Mouse (Mus musculus) G1E (cell line): ENCODE data around the gene 5730522E02Rik.

Experiments used
- CTCF ChIP-seq: IDR thresholded peaks from 2 replicates; pipeline ENCODE4 v1.5.1; 2012; ENCODE audit warnings: low read depth, low read length, inconsistent platforms, mixed read lengths
- TAL1 ChIP-seq: conservative IDR thresholded peaks from 2 replicates; pipeline ENCODE4 v1.6.1; 2012; ENCODE audit warnings: low read depth, low read length, inconsistent platforms, mixed read lengths

- TF ChIP-seq CTCF (no peak), TAL1 (no peak)
Measured at GRCm38 (mm10) chr11:25606886-25607285, 603.7 kb downstream of the 5730522E02Rik start.
